Mouse (Mus musculus) midbrain, postnatal 0 days (tissue): Measurements from ENCODE around the gene Map4k4. TPM values are rescaled to one million over a fixed set of nuclear protein-coding genes. Genes with fewer than 3 reads are reported as not detected.

ENCODE experiments used
- ATAC-seq: fragments of 200-750 bp; cut with Nextera tagmentation; 2 replicates; pipeline ENCODE4 v1.8.0; 2017; ENCODE audit warnings: moderate number of reproducible peaks, mild to moderate bottlenecking, moderate TSS enrichment, moderate library complexity; ENCODE audit not compliant: low FRiP score
- DNase-seq: peaks from one replicate; pipeline ENCODE4 v3.0.0-alpha.2; 2015; ENCODE audit warnings: low spot score
- H3K27ac ChIP-seq: fragments of 300-500 bp; sonication (generic); 2 replicates; pipeline ENCODE4 v1.5.1; 2014; ENCODE audit warnings: low read depth, mild to moderate bottlenecking, low read length, mixed read lengths
- H3K27me3 ChIP-seq: fragments of 300-500 bp; sonication (generic); 2 replicates; pipeline ENCODE4 v1.6.1; 2014; ENCODE audit warnings: low read length, control low read depth, mixed read lengths; ENCODE audit not compliant: insufficient read depth
- H3K36me3 ChIP-seq: fragments of 300-500 bp; sonication (generic); 2 replicates; pipeline ENCODE4 v1.6.1; 2014; ENCODE audit warnings: low read length, control low read depth, mixed read lengths; ENCODE audit not compliant: insufficient read depth
- H3K4me1 ChIP-seq: fragments of 300-500 bp; sonication (generic); 2 replicates; pipeline ENCODE4 v1.6.1; 2014; ENCODE audit warnings: mild to moderate bottlenecking, control low read depth, antibody characterized with exemption, low read length, mixed read lengths; ENCODE audit not compliant: insufficient read depth
- H3K4me2 ChIP-seq: fragments of 300-500 bp; sonication (generic); 2 replicates; pipeline ENCODE4 v1.6.1; 2014; ENCODE audit warnings: low read depth, mild to moderate bottlenecking, low read length, mixed read lengths; ENCODE audit not compliant: poor library complexity, severe bottlenecking
- H3K4me3 ChIP-seq: fragments of 300-500 bp; sonication (generic); 2 replicates; pipeline ENCODE4 v1.5.1; 2014; ENCODE audit warnings: low read depth, mild to moderate bottlenecking, low read length, moderate library complexity
- H3K9ac ChIP-seq: fragments of 300-500 bp; sonication (generic); replicated peaks from 2 replicates; pipeline ENCODE4 v1.6.1; 2014; ENCODE audit warnings: mild to moderate bottlenecking, low read length, moderate library complexity, mixed read lengths; ENCODE audit not compliant: poor library complexity, severe bottlenecking
- H3K9me3 ChIP-seq: fragments of 300-500 bp; sonication (generic); 2 replicates; pipeline ENCODE4 v1.6.1; 2016; ENCODE audit warnings: low read length, control low read depth
- CTCF ChIP-seq: IDR thresholded peaks from 2 replicates; pipeline ENCODE4 v1.5.1; 2016; ENCODE audit warnings: antibody characterized with exemption, mild to moderate bottlenecking
- WGBS: fragments of 180-500 bp; shearing (Covaris S2); extraction: QIAGEN DNeasy Blood & Tissue Kit; methylation state at CpG from one replicate; pipeline ENCODE4 v1.1.7; 2014; 5-methylcytosine and 5-hydroxymethylcytosine counted together
- polyA plus RNA-seq: library from polyadenylated mRNA; unstranded; fragments of >200 nt; fragmentation: Nextera tagmentation; extraction: Ambion mirVana; gene quantifications from 2 replicates; pipeline ENCODE4 v1.2.1, GENCODE M21; 2015
- total RNA-seq: library from RNA; depleted of rRNA; stranded (reverse); fragments of >200 nt; gene quantifications from 2 replicates; pipeline ENCODE4 v1.2.3, GENCODE M21; 2014; rRNA removed

The Map4k4 gene
- total and polyA plus RNA-seq, 2 experiments from 2014 or later, result 30.6 to 185 TPM

- Histone ChIP-seq H3K9me3 (no peaks in the 10 kb centered on the region), H3K4me2 (no peak overlapping the region), H3K27ac (no peak overlapping the region), H3K4me1 (no peaks in the 10 kb centered on the region), H3K36me3 (no peaks in the 10 kb centered on the region), H3K9ac (no peak overlapping the region), H3K4me3 (no peak overlapping the region), H3K27me3 (no peaks in the 10 kb centered on the region)
- ATAC-seq (no peak), DNase-seq (no peak)
- TF ChIP-seq CTCF, result no peak
- 93% methylated on average over 8 of the region's 8 CpGs for WGBS
These were observed 163.8 kb downstream of the Map4k4 start for GRCm38 (mm10) chr1:40064508-40064907.

GRCm38 (mm10) chr1:40072558-40072957, 171.8 kb downstream of the Map4k4 start:
- H3K4me1 ChIP-seq, result no peaks in the 10 kb centered on the region
- 83% methylated on average over 4 of the region's 4 CpGs for WGBS
- TF ChIP-seq CTCF, result no peak
- H3K4me2 ChIP-seq, result no peak overlapping the region
- H3K9ac ChIP-seq, result no peak overlapping the region
- no peak overlapping the region for H3K4me3 ChIP-seq
- H3K9me3 ChIP-seq, result no peaks in the 10 kb centered on the region
- no peaks in the 10 kb centered on the region for H3K36me3 ChIP-seq
- H3K27me3 ChIP-seq, result no peaks in the 10 kb centered on the region
- DNase-seq, result no peak
- H3K27ac ChIP-seq, result no peak overlapping the region
- ATAC-seq, result no peak

DNA sequence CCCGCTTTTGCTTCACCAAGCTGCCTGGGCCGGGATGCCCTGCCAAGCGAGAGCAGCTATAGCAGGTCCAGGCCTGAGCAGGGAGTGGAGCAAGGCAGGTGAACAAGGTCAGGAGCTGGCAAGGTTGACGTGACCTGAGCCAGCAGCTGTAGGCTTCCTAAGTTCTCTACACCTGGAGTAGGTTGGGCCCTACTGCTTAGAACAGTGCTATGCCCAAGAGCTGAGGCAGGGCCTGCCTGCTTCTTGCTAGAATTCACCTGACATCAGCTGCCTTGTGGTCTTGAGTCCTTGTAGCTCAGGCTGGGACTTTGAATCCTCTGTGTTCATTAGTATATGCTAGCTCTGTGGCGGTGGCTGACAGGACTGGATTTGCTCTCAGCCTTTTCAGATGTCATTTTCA, 173.1 kb downstream of the Map4k4 start, which contains the start of gene Il1r2:
Il1r2 (plus strand) TSS at position 301 of the 400 bp plus-strand sequence.
- 92% methylated on average over 5 of the region's 5 CpGs for WGBS
- no peaks in the 10 kb centered on the region for H3K4me1 ChIP-seq
- no peak within 1 kb of the TSS for H3K9ac ChIP-seq
- H3K4me2 ChIP-seq, result no peak within 1 kb of the TSS
- no peak for TF ChIP-seq CTCF
- no peaks in the 10 kb centered on the region for H3K9me3 ChIP-seq
- H3K36me3 ChIP-seq, result no peaks in the 10 kb centered on the region
- no peaks in the 10 kb centered on the region for H3K27me3 ChIP-seq
- no peak within 1 kb of the TSS for H3K4me3 ChIP-seq
- no peak within 1 kb of the TSS for H3K27ac ChIP-seq
- ATAC-seq, result no peak
- DNase-seq, result no peak

Other genes with a start within 250 kb of the Map4k4 start
- gene Creg2, start 249.4 kb upstream of the Map4k4 start, total RNA-seq, result 24.3 and 25.9 TPM in 2 replicates
- gene Creg2, start 249.4 kb upstream of the Map4k4 start, polyA plus RNA-seq, result 13.6 and 14.6 TPM in 2 replicates
- gene Rfx8, start 179.9 kb upstream of the Map4k4 start, total RNA-seq, result 0.52 and 0.66 TPM in 2 replicates
- 0.28 and 0.39 TPM in 2 replicates for gene Rfx8, start 179.9 kb upstream of the Map4k4 start, polyA plus RNA-seq
- not detected in 2 replicates for gene Gm3646, start 95.6 kb upstream of the Map4k4 start, total RNA-seq
- gene Gm3646, start 95.6 kb upstream of the Map4k4 start, polyA plus RNA-seq, result not detected in 2 replicates
- gene Il1r2, start 173.2 kb downstream of the Map4k4 start, total RNA-seq, result not detected in 2 replicates
- gene Il1r2, start 173.2 kb downstream of the Map4k4 start, polyA plus RNA-seq, result 0.35 and 0.83 TPM in 2 replicates